Comparison of ENCODE assay signal across 7 mouse cellular contexts in the genomic region with DNA sequence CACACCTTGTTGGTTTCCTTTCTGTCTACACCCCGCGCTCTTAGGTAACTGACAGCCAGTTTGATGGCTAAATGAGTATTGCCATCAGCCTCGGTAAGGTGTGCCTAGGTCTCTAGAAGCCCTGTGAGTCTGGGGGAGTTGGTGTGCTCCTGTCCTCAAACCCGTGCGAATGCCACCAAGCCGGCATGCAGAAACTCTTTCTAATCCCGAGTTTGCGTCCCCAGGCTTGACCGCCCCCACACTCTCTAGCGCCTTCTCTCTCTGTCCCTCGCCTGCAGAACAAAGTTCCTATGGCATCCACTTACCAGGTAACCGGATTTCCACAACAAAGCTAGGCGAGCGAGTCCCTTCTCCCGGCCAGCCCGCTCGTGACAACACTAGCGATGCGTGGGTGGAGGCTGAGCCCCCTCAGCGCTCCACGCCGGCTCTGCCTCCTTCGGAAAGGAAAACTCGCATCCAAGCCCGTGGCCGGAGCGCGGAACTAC. TPM values are rescaled to one million over a fixed set of nuclear protein-coding genes. Genes with fewer than 3 reads are reported as not detected.
DNase-seq lines count a peak whose midpoint lies in the region; ATAC-seq lines count a peak whose summit lies in the region.

No protein-coding gene starts in this region.

- 0 out of 2 replicates have a peak, but pooled peaks have one; percentile 25 for ATAC-seq in embryonic facial prominence, embryonic 12.5 days (ENCODE audit: insufficient number of reproducible peaks, insufficient read depth, low FRiP score, low TSS enrichment)
- ATAC-seq in hindbrain, embryonic 15.5 days (ENCODE audit: low FRiP score, low read depth), result 0 out of 2 replicates have a peak, but pooled peaks have one; percentile 2
- ATAC-seq in megakaryocyte progenitor cell, adult 5-6 weeks (replicated peaks; ENCODE audit: poor library complexity), result no peak

- peak overlapping the region; percentile 98 for H3K4me2 ChIP-seq in embryonic facial prominence, embryonic 12.5 days (replicated peaks)
- H3K4me2 ChIP-seq in hindbrain, embryonic 15.5 days, result peak overlapping the region; percentile 88

- no peaks in the 10 kb centered on the region for H3K36me3 ChIP-seq in embryonic facial prominence, embryonic 12.5 days
- H3K36me3 ChIP-seq in hindbrain, embryonic 15.5 days, result no peaks in the 10 kb centered on the region
- no peaks in the 10 kb centered on the region for H3K36me3 ChIP-seq in midbrain, embryonic 10.5 days

- under 1% methylated on average over 28 of the region's 28 CpGs for WGBS in embryonic facial prominence, embryonic 12.5 days
- under 1% methylated on average over 28 of the region's 28 CpGs for WGBS in hindbrain, embryonic 15.5 days
- WGBS in midbrain, embryonic 10.5 days, result under 1% methylated on average over 28 of the region's 28 CpGs

- no peak overlapping the region for H3K27ac ChIP-seq in embryonic facial prominence, embryonic 12.5 days
- H3K27ac ChIP-seq in hindbrain, embryonic 15.5 days (replicated peaks), result peak overlapping the region; percentile 23
- peak overlapping the region; percentile 82 for H3K27ac ChIP-seq in midbrain, embryonic 10.5 days (replicated peaks)

- H3K4me3 ChIP-seq in embryonic facial prominence, embryonic 12.5 days, result peak overlapping the region; percentile 65
- peak overlapping the region; percentile 51 for H3K4me3 ChIP-seq in hindbrain, embryonic 15.5 days
- H3K4me3 ChIP-seq in midbrain, embryonic 10.5 days, result peak overlapping the region; percentile 78

- no peaks in the 10 kb centered on the region for H3K9me3 ChIP-seq in embryonic facial prominence, embryonic 12.5 days
- H3K9me3 ChIP-seq in hindbrain, embryonic 15.5 days, result no peaks in the 10 kb centered on the region
- no peaks in the 10 kb centered on the region for H3K9me3 ChIP-seq in midbrain, embryonic 10.5 days (replicated peaks)

- peaks cover 14% of the 10 kb centered on the region for H3K4me1 ChIP-seq in embryonic facial prominence, embryonic 12.5 days
- peaks cover 33% of the 10 kb centered on the region for H3K4me1 ChIP-seq in hindbrain, embryonic 15.5 days (replicated peaks)
- H3K4me1 ChIP-seq in midbrain, embryonic 10.5 days, result peaks cover 42% of the 10 kb centered on the region

- peak overlapping the region; percentile 72 for H3K9ac ChIP-seq in embryonic facial prominence, embryonic 12.5 days
- H3K9ac ChIP-seq in hindbrain, embryonic 15.5 days, result peak overlapping the region; percentile 39

- peaks cover 37% of the 10 kb centered on the region for H3K27me3 ChIP-seq in embryonic facial prominence, embryonic 12.5 days
- peaks cover 36% of the 10 kb centered on the region for H3K27me3 ChIP-seq in hindbrain, embryonic 15.5 days
- peaks cover 58% of the 10 kb centered on the region for H3K27me3 ChIP-seq in midbrain, embryonic 10.5 days (ENCODE audit: low read depth, poor library complexity, severe bottlenecking)

- DNase-seq in right cerebral cortex, adult 2 months (ENCODE audit: low spot score in 2 of 2), result peak; percentile 27 to 45
- no peak for DNase-seq in right cerebral cortex, postnatal 10 days (ENCODE audit: low spot score in 2 of 2)
- no peak for DNase-seq in midbrain, embryonic 10.5 days (ENCODE audit: low spot score)
- no peak for DNase-seq in adrenal gland, adult 8-10 months

RNA-seq across cellular contexts. Expression of a gene that starts 0.5 kb away (rescaled TPM):
- 7.8 and 8.6 TPM in 2 replicates for polyA plus RNA-seq in embryonic facial prominence, embryonic 12.5 days (2016; fragmentation: Nextera tagmentation; extraction: Ambion mirVana)
- 3.6 and 3.8 TPM in 2 replicates for polyA plus RNA-seq in hindbrain, embryonic 15.5 days (2015; fragmentation: Nextera tagmentation; extraction: Ambion mirVana)
- polyA plus RNA-seq in midbrain, embryonic 10.5 days (2016; fragmentation: Nextera tagmentation; extraction: Ambion mirVana), result 4.1 and 4.3 TPM in 2 replicates
- total RNA-seq in megakaryocyte progenitor cell, adult 5-6 weeks (2015), result 5.8 and 8.5 TPM in 2 replicates
- total RNA-seq in megakaryocyte progenitor cell, adult 5-6 weeks (2017), result 2.5 and 3.5 TPM in 2 replicates
- total RNA-seq in adrenal gland, adult 8-10 months (2022), result 10 to 100 TPM in 3 of 4 experiments, 1 to 10 TPM in 1; 9.5 to 21.1 (median 14.6) TPM

Comparison
In these comparisons a context has a peak if more than half of its experiments do, and no peak if none do; other contexts are left out.
1. DNase-seq: peak in right cerebral cortex, adult 2 months (2 of 2); none in right cerebral cortex, postnatal 10 days (0 of 2), midbrain, embryonic 10.5 days (single experiment) and adrenal gland, adult 8-10 months (single experiment).
2. Peak in every context shown above with its lines, with median percentiles within 50 percentile points of each other: H3K4me3 ChIP-seq.